Mouse (Mus musculus) forelimb bud, embryonic 11.5 days (tissue): ENCODE results near the gene 1110004F10Rik.
A peak's percentile ranks its signal among the peaks of the same experiment; 100 is the strongest.
"Not testable (repeated sequence)": the region's sequence is repeated elsewhere in the genome, so short reads cannot be mapped to it uniquely, and the experiment has no call there.

ENCODE experiments used
- DNase-seq: peaks from one replicate; pipeline ENCODE4 v3.0.0-alpha.2; 2012; ENCODE audit warnings: low read depth, low spot score

The 1110004F10Rik gene

GRCm38 (mm10) chr7:116039196-116039537, at the start of gene 1110004F10Rik:
Gene 1110004F10Rik, plus strand, starts transcription at chr7:116039397.
- no peak for DNase-seq

DNA sequence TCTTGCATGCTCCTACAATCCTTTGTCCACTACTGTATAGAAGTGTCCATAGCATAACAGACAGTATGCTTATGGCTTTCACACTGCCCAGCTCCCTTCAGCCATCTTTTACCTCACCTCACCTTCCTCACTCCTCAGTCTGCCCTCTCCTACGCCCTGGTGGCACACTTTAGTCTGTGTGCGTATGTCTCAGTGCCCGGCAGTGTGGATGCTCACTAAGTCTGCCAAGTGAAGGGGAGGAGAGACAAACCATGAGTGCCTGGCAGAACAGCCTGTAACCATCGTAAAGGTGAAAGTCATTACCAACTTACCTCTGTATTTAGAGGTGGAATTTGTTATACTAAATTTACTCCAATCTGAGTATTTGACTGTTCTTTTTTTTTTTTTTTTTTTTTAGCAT, 36.5 kb upstream of the 1110004F10Rik start:
- no peak for DNase-seq

- DNase-seq = no peak
Measured at GRCm38 (mm10) chr7:116029991-116030390, 9.2 kb upstream of the 1110004F10Rik start.

GRCm38 (mm10) chr7:116030597-116031387, 8.4 kb upstream of the 1110004F10Rik start:
- peak; percentile 28 for DNase-seq

- DNase-seq = peak; percentile 42
Measured at GRCm38 (mm10) chr7:116031388-116031717, 7.8 kb upstream of the 1110004F10Rik start.

DNA sequence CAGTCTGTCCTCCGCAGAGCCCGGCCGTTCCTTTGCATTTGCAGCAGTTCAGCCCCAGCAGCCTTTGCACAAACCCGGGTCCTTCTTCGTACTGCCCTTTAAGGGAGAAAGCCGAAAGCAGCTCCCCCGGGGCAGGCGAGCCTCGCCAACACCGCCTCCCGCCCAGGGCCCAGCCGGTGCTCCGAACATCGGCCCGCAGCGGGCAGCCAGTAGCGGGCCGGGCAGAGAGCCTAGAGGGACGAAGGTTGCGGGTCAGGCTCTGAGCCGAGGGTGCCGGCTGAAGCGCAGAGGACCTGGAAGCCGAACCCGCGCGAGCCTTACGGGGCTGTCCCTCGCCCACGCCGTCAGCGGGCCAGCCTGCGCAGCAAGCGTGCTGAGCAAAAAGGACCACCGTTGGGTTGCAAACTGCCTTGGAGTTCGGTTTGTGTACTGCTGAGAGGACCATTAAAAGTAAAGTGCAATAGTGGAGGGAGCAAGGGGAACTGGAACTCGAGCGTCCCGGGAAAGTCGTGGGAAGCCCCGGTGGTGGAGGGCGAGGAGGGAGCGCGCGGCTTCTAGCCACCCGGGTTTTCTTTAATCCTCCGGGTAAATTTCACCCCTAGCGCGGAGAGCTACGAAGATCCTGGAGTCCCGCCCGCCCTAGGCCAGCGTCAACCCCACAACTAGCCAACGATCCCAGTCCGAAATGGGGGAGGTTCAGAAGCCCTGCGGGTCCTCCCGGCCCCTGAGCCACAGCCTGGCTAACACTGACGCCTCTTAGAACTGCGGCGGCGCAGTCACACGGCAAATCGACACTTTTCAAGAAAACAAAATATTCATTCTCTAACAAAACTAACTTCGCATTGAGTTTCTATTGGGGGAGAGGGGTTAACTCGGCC, 7.2 kb upstream of the 1110004F10Rik start:
- peak; percentile 46 for DNase-seq

GRCm38 (mm10) chr7:116032596-116033307, 6.4 kb upstream of the 1110004F10Rik start:
- peak; percentile 92 for DNase-seq

GRCm38 (mm10) chr7:116033371-116034241, 5.6 kb upstream of the 1110004F10Rik start:
- DNase-seq = peak; percentile 37

DNA sequence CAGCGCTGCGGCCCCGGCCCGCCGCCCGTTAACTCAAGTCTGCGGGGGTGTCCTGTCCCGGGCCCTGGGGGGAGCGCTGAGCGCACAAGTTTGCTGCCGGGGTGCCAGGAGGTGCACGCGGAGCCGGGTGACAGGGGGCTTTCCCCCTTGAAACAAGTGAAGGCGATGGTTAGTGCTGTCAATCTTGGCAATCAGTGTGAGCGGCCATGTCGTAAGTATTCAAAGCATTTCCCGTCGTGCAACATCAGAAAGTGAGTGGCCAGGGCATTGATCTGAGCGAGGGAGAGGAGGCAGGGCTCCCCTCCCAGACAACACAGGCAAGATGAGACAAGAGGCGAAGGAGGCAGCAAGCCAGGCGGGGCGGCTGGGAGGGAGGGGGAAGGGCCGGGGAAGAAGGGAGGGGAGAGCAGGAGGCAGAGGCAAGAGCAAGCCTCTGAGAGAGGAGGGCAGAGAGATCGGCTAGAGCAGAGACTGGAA, 4.9 kb upstream of the 1110004F10Rik start:
- DNase-seq = peak; percentile 58

GRCm38 (mm10) chr7:116035504-116035903, 3.7 kb upstream of the 1110004F10Rik start:
- no peak for DNase-seq

DNA sequence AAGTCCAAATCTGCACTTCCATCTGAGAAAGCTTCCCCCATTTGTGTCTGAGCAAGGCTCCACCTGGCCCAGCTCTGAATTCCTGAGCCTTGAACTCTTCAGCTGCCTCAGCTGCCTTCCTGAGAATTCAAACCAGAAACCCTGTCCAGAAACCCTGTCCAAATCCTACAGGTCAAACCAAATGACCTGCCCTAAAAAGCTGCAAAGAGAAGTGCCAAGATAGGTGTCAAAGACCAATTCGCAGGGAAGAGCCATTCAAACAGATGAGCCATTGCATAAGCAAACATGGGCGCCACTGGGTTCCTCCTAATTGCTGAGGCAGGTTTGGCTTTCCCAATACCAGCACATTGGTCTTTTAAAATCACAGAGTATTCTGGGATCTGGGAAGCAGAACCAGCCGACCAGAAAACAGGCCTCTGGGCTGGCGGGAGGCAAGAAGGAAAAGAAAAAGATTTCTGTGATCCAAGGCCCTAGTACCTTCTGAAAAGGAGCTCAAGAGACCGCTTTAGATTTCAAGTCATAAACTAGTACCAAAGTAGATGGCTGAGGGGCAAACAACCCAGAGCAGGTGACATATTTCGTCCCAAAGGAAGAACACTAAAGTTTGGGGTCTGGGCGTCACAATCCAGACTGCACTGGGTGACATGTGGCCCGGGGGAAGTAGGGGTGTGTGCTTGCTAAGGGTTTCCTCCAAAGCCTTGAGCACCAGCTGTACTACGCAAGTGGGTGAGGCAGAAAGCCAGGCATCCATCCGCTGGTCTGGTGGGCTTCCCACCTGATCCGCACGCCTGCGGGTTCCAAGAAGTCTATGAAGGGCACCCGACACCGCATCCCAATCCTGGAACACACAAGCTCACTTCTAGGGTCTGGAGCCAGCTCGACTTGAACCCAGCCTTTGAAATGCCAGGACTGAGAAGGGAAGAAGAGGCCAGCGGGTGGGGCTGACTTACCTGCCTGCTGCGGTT, 2.3 kb upstream of the 1110004F10Rik start:
- DNase-seq = no peak

DNA sequence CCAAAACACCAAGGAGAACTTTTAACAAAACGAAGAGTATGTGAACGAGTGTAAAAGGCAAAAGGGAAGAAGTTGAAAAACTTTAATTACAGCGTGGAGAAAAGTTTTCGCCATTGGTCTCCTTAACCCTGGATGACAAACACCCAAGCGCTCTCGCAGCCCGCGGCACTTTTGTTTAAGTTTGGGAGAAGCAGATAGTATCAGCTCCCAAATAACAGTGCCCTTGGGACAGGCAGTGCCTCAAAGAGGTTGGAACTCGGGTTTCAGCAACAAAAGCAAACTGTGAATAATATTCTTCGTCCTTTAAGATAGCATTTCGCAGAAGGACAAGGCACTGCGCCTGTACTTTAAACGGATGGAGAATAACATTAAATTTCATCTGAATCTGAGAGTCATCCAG, 1.2 kb upstream of the 1110004F10Rik start:
- peak; percentile 26 for DNase-seq

DNA sequence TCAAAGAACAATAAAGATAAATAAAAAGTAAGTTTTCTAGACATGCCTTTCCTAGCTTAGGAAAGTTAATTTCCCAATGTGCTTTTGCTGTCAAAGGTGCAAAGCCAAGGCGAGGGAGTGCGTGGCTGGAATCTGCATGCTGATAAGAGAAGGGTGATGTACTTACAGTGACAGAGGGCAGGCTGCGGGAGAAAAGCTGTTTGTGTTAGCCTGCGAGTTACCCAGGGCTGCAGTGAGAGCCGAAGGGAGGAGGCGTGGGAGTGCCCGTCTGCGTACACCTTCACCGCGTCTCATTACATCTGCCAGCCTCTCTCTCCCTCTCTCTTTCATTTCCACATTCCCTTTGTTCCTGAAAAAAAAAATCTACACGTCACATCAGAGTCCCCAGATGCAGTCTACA, 686 bp upstream of the 1110004F10Rik start, which contains the start of gene Sox6:
TSS of gene Sox6 (minus strand) at position 286 of the 400 bp plus-strand sequence.
- DNase-seq = peak; percentile 24

- DNase-seq = peak; percentile 82
Measured at GRCm38 (mm10) chr7:116039538-116040466, 605 bp downstream of the 1110004F10Rik start.

- DNase-seq = no peak
Measured at GRCm38 (mm10) chr7:116040470-116041019, 1.3 kb downstream of the 1110004F10Rik start.

- no peak for DNase-seq
Measured at GRCm38 (mm10) chr7:116060739-116061138, 21.5 kb downstream of the 1110004F10Rik start.

DNA sequence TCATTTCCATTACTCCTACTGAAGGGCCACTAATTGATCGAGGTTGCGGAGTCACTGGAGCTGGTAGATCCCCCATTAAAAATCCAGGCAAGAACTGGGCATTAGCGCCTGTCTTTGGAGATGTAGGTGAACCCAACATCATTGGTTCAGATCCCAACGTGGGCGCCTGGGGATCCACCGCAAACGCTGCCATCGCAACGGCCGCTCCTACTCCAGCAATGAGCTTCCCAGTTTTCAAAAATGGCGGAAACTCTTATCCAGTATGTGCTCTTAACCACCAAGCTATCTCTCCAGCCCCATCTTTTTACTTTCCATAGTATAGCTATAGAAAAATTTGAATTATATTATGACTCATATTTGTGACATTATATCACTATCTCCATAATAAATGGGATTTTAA, 45.2 kb downstream of the 1110004F10Rik start, which contains the start of gene Gm4353:
TSS of gene Gm4353 (minus strand) at position 270 of the 400 bp plus-strand sequence.
- DNase-seq = not testable (repeated sequence)
